Mouse (Mus musculus): ENCODE measurements around the gene Vrk3.
"Not testable (repeated sequence)": the region's sequence is repeated elsewhere in the genome, so short reads cannot be mapped to it uniquely, and the experiment has no call there.

The Vrk3 gene

DNA sequence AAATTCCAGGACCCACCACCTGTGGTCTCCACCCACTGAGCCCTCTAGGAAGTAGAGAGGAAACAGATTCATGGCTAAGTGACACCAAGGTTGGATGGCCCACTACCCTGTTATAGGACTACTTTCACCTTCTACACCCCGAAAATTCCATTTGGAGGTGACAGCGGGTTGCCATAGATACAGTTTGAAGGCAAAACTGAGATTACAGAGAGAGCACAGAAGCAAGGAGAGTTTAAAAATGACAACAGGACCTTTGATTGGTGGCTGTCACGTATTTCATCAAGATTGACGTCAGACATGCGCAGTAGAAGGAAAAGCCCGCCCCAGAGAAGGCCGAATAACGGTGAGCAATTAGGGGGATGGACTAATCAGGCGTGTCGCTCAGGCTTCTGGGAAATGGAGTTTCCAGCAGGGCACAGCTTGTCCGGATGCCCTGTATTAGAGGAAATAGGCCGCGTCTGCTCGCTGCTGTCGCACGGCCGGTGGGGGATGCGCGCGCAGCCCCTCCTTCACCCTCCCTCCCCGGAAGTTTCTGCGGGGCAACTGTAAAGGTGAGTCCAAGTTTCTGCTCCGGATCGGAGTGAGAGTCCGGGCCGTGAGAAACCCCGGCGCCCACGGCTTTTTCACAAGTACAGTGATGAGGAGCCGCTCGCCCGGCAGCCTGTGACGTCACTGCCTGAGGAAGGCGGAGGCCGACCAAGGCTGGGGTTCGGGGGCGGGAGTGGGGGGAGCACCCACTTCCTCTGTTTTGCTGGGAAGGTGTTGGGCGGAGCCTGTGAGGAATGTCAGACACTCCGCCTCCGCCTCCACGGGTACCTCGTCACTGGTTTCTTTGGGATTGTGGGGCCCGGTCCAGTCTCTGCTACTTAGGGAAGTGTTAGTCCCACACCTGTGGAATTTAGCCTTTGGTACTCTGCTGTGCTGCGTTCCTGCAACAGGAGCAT, at the start of gene Vrk3:
Gene Vrk3 (plus strand): TSS at position 313 of the 944 bp plus-strand sequence.
- peak; percentile 97 for DNase-seq (ENCODE audit: low spot score)

DNA sequence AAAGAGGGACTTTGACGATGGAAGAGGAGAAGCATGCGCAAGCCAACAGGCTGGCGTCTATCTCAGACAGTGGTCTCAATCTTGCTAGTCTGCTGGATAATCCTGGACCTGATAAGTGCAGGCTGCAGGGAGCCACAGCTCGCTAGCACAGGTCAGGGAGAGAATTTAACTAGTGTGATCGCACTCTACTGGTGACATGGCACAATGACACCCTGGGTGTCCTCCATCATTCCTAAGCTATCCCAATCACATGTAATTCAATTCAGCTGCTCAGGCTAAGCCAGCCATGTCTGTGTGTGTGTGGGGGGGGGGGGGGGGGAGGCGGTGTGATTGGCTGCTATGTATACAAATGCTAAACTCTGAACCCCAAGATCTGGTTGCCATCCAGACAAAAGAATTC, 46.3 kb upstream of the Vrk3 start:
- no peak for DNase-seq (ENCODE audit: low spot score)

DNA sequence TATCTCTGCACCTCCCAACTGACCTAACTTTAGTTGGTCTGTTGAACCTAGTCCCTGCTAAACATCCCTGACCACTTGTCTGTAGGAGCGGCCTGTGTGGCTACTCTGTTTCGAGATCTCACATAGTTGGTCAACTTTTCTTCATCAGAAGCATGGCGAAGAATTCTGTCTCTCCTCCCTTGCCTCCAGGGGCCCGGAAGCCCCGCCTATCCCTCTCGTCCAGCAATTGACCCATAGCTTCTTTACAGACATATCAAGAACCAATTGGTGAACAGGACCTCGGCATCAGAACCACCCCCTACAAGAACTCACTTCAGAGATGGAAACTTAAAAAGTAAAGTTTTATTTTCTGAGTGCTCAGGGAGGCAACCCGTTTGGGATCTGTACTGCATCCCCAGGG, 45.2 kb upstream of the Vrk3 start:
- DNase-seq (ENCODE audit: low spot score) = no peak

DNA sequence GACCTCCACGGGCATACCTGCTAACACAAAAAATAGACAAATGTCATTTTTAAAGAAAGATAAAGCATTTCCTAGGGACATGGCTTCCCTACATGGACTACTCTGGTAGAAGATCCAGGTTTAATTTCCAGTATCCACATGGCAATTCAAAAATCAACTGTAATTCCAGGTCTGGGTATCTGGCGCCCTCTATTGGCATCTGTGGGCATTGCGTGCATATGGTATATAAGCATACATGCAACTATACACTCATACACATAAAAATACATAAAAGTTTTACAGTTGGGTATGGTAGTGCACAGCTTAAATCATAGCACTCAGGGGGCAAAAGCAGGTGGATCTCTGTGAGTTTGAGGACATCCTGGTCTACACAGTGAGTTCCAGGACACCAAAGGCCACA, 43.9 kb upstream of the Vrk3 start:
- DNase-seq (ENCODE audit: low spot score) = peak; percentile 25

DNA sequence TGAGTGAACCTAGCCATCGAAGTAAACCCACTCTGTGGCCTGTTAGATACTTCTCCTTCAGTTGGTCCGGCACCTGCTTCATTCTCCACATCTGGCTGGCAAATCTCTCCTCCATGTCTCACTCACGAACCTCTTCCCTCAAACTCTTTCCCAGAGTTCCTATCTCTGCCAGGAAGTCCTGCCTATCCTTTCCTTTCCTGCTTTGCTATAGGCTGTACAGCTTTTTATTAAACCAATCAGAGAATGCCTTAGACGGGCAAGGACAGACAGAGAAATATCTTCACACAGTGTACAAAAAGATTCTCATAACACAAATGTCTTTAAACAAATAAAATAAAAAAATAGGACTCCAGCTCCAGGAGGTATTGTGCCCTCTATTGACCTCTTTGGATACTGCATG, 43.1 kb upstream of the Vrk3 start:
- no peak for DNase-seq (ENCODE audit: low spot score)

DNA sequence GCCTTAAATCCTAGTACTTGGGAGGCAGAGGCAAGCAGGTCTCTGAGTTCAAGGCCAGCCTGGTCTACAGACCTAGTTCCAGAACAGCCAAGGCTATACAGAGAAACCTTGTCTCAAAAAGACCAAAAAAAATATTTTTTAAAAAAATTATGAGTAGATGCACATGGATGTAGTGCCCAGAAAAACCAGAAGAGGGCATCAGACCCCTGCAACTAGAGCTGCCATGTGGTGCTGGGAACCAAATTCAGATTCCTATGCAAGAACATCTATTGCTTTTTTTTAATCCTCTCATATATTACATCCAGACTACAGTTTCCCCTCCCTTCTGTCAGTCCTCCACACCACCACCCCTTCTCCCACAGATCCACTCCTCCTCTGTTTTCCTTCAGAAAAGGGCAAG, 41.9 kb upstream of the Vrk3 start:
- no peak for DNase-seq (ENCODE audit: low spot score)

DNA sequence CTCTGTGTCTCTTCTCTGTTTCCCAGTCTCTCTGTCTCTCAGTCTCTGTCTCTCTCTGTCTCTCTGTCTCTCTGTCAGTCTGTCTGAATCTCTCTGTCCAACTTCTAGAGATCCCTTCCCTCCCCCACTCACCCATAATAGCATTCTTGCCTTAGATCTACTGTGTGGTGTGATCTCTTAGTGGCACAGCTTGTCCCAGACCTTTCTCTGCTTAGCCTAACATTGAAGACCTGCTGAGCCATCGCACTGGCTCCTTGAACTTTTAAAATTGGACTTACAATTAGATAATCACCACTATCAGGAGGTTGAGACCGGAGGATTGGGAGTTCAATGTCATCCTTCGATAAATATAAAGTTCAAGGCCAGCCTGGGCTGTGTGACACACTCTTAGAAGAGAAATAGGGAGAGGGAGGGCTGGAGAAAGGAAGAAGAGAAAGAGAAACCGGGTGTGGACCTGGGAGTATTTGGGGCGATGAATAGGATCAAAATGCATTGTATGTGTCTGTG, 41.0 kb upstream of the Vrk3 start:
- no peak for DNase-seq (ENCODE audit: low spot score)

DNA sequence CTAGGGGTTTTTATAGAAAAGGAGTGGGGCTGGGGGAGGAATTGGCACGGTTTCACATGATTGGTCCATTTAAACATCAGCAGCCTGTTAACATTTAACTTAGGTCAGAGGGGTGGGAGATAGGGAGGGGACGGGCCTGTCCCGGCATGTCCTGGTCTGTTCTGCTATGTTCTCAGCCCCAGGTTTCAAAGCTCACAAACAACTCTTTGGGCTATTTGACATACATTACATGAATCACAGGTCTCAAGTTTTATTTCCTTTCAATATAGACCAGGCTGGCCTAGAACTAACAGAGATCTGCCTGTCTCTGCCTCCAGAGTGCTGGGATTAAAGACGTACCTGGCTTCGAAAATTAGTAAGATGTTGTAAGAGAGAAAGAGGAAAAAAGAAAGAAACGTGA, 40.1 kb upstream of the Vrk3 start:
- DNase-seq (ENCODE audit: low spot score) = not testable (repeated sequence)

DNA sequence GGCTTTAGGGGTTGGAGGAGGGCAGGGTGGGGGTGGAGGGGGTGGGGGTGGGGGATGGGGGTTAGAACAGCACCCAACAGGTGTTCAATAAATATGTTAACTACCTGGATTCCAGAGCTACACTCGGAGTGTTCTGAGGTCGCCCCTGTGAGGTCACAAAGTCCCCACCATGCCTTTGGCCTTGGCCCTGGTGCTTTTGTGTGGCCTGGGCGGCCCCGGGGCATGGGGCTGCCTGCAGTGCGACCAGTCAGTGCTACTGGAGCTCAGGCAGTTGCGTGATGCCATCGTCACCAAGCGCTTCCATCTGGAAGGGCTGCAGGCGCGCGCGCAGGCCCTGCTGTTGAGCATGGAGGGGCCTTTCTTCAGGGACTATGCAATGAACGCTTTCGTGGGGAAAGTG, 39.6 kb upstream of the Vrk3 start, which contains the start of gene Izumo2:
Gene Izumo2 (plus strand): TSS at position 169 of the 400 bp plus-strand sequence.
- no peak for DNase-seq (ENCODE audit: low spot score)

DNA sequence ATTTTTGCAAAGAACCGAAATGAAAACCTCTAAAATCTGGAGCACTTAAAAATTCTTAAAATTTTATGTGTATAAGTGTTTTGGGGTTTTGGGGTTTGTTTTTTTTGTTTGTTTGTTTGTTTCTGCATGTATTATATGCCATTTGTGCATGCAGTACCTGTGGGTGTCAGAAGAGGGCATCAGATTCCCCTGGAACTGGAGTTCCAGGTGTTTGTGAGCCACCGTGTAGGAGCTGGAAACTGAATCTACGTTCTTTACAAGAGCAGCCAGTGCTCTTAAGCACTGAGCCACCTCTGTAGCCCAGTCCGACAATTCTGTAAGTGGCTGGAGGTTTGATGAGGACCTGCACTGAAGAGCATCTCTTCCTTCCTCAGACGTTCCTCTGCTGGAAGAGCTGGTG, 38.3 kb upstream of the Vrk3 start:
- DNase-seq (ENCODE audit: low spot score) = no peak

DNA sequence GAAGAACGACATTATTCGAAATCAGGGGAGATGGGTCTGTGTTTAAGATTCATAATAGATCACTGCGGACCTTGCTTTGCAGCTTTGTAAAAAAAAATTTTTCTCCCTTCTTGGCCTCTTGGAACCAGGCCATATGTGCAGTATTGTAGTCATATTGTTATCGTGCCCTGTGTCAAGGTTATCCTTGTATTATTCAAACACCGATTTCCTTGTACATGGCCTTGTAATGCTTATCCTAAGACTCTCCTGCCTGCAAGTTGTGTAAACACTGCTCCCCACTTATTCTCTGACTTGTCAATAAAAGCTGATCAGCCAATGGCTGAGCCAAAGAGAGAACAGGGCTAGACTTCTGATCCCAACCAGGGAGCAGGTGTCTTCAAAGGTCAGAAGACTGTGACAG, 26.2 kb upstream of the Vrk3 start:
- DNase-seq (ENCODE audit: low spot score) = no peak

DNA sequence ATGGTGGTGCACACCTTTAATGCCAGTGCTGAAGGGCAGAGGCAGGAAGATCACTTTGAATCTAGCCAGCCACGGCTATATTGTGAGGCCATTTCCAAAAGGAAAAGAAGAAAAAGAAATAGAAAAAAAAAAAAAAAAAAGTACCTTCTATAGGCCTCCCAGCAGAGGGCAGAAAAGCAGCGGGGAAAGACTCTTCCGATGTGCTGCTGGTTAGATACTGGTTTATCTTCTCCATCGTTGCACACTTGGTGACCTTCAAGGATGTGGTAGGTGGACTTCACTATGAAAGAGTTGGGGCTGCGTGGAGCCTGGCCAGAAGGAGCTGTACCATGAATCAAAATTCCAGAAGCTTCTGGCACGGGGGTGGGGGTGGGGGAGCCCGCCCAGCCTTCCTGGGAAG, 23.9 kb upstream of the Vrk3 start:
- DNase-seq (ENCODE audit: low spot score) = no peak

DNA sequence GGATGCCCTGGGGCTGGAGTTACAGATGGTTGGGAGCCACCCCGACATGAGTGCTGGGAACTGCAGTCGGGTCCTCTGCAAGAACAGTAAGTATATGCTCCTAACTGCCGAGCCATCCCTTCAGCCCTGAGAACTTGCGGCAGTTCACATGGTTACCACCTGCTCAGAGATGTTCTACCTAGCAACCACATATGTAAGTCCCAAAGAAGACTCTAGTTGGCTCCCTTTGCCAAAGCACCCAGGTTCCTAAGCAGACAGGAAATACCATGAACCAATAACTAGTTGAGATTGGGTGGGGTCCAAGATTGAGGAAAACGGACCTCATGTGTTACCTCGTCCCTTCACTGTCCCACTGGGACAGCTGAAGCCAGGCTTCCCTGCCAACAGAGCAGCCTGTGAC, 21.9 kb upstream of the Vrk3 start:
- DNase-seq (ENCODE audit: low spot score) = no peak

DNA sequence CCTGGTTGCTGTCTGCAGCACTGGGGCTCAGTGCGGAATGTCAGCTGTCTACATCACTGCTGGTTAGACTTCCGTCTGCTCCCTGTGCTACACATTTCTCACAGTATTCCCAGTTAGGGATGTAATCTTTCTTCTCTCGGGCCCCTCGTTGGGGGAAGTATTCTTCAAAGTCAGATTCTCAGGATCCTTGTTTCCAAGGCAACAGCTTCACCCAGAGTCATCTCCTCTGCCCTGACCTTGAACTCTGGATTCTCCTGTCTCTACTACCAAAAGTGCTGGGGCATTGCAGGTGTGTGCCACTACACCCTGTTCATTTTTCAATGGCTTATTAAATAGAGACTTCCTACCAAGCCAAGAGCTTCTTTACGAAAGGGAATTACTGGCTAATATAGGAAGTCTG, 21.1 kb upstream of the Vrk3 start:
- DNase-seq (ENCODE audit: low spot score) = no peak

DNA sequence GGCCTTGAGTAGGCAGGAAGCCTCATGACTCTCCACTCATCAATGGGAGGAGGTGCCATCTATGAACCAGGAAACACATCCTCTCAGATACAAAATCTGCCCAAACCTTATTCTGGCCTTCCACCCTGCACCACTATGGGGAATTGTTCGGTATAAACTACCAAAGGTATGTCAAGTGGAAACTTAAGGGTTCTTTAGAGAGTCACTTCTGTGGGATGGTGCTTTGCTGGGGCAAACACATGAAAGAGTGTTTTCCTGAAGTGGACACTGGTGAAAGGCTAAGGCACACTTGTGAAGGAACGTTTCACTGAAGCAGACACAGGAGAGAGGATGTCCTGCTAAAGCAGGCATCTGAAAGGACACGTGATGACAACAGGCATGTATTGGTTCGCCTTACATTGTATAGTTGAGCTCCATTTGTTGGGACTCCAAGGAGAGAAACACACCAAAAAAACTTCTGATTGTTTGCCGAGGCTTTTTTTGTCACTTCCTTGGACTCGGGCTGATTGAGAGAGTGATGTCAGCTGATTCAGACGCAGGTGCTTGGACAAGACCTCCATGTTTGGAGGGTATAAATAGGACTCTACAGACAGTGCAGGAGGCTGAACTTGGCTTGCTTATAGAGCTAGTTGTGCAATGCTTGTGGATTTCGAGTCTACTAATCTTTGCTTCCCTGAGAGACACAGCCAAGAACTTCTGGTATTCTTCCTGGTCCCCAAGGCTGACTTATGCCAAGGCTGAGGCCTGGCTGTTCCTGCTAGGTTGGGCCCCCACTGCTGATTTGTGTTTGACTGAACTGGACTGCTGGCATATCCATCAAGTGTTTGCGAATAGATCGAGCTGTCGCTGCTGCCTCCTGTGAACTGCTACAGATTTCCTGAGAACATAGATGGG, 19.9 kb upstream of the Vrk3 start:
- DNase-seq (ENCODE audit: low spot score) = no peak

DNA sequence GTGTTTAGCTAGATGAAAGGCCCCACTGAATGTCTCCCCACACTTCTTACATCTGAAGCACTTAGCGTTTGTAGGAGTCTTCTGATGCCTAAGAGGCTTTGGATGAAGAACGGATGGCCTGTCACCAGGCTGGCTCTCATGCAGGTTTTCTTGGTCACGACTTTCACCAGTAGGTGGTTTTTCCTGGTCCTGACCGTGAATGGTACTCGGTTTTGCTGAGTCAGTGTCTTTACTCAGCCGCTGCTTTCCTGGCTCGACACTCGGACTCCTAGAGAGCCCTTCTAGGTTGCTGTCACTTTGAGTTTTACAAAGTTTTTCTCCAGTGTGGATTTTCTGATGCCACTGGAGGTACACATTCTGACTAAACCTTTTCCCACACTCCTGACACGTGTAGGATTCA, 14.5 kb upstream of the Vrk3 start:
- no peak for DNase-seq (ENCODE audit: low spot score)

DNA sequence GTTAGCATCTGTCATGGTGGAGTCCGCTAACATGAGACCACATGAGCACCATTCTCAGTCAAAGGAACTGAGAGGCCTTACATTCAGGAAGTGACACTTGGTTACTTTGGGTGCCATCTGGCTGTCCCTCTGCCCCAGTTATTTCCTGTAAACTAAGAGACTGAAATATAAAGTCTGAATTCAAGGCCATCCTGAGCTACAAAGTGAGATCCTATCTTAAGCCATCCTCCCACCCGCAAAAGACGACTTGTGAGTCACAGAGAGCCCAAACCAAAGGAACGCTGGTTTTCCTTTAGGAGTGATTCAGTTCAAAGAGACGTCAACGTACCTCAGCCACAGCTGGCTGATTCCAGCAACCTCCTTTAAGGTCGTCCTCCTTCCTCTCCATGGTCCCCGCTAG, 6.9 kb upstream of the Vrk3 start:
- DNase-seq (ENCODE audit: low spot score) = no peak

DNA sequence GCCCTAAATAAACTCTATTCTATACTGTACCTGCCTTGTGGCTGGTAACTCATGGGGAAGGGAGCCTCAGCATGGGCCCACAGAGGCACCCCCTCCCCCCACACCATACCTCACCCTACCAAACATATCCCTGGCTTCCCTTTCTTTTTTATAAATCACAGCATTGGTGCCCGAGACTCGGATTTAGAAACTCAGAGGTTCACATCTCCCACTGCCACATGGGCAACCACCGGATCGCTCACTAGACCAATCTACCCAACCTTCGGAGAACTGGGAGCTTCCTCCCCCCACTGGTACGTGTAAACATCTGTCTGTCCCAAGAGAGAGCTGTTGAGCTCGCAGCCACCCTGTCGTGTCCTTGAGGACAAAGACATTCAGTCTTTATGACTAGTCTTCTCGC, 3.9 kb upstream of the Vrk3 start:
- no peak for DNase-seq (ENCODE audit: low spot score)

DNA sequence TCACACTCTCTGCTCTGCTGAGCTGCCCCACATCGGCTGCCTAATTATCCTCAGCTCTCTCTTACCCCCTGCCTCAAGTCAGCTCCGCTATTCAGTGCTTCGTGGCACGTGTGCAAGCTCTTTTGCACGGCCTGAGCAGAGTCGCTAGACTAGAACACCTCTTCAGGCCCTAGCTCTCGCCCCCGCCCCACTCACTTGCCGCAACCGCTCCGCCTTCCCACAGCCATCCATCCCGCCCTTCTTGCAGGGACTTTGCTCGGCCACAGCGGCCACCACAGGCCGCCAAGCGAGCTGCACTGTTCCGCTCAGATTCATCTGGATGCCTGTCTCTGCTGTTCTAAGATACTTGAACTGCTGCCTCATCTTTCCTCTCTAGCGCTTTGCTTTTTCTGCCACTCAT, 3.1 kb upstream of the Vrk3 start:
- peak; percentile 57 for DNase-seq (ENCODE audit: low spot score)

DNA sequence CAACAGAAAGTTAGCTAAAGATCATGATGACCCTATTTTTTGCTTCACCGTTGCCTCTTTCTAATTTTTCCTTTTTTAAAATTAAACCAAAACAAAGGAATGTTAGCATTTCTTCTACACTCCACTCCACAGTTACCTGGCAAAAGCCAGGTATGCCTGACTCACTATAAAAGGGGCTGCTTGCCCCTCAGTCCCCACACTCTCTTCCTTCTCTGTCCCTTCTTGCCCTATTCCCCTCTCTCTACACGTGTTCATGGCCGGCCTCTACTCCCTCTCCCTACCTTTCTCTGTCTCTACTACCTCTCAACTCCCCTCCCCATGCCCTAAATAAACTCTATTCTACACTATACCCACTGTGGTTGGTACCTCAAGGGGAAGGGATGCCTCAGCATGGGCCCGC, 1.1 kb upstream of the Vrk3 start:
- no peak for DNase-seq (ENCODE audit: low spot score)

DNA sequence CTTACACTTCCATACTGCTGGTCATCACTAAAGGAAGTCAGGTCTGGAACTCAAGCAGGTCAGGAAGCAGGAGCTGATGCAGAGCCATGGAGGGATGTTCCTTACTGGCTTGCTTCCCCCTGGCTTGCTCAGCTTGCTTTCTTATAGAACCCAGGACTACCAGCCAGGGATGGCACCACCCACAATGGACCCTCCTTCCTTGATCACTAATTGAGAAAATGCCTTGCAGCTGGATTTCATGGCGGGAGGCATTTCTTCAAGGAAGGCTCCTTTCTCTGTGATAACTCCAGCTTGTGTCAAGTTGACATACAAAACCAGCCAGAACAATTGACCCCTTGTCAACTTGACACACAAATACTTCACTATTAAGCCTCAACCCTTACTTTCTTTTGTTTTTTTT, 2.7 kb downstream of the Vrk3 start, which contains the start of gene Zfp473:
Gene Zfp473 (minus strand): TSS at position 101 of the 400 bp plus-strand sequence.
- not testable (repeated sequence) for DNase-seq (ENCODE audit: low spot score)

DNA sequence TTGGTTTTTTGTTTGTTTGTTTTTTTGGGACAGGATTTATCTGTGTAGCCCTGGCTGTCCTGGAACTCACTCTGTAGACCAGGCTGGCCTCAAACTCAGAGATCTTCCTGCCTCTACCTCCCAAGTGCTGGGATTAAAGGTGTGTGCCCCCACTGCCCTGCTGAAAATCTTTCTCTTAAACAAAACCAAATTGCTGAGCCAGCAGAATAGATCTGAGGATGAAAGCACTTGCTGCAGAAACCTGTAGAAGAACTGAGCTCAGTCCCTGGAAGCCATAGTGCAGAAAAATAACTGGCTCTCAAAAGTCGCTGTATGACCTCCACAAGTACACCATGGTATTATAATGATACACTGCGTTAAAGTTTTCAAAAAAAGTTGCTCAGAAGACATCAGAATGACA, 9.0 kb downstream of the Vrk3 start:
- DNase-seq (ENCODE audit: low spot score) = no peak

DNA sequence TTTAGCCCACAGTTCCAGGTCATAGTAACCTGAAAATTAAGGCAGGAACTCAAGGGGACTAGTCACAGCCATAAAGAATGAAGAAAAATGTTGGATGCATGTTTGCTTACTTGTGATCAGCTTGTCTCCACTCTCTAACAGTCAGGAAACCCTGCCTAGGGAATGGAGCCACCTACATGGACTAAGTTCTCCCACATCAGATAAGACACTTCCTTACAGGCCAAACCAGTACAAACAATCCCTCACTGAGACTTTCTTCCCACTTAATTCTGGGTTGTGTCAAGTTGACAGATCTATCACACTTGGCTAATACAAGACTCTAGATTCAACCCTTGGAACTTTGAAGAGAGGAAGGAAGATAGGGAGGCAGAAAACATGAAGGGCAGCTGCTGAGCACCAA, 12.2 kb downstream of the Vrk3 start:
- no peak for DNase-seq (ENCODE audit: low spot score)
